Mouse (Mus musculus): Measurements from ENCODE around the gene Usp12. TPM values are rescaled to one million over a fixed set of nuclear protein-coding genes. Genes with fewer than 3 reads are reported as not detected.

Usp12 gene
- 12.1 and 13.8 TPM in 2 replicates for polyA plus RNA-seq (2014; fragmentation: Nextera tagmentation; extraction: Ambion mirVana)

DNA sequence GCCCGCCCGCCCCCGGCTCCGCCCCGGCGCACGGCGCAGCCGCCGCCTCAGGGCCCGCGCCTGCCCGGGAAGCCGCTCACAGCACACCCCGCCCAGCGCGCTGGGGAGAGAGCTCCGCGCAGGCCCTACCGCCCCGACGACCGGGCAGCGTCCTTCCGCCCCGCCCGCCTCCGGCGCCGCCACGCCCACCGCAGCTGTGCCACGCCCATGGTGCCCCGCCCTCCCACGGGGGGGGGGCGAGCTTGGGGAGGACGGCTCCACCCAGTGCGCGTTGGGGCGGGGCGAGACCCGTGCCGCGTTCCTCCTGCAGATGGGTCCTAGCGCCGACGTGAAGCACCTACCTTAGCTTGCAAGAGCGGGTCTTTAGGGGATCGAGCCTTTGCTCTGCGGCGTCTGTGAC, at the start of gene Usp12:
Gene Usp12 (minus strand): TSS at position 154 of the 400 bp plus-strand sequence.
- peak; percentile 96 for ATAC-seq (ENCODE audit: low FRiP score)

DNA sequence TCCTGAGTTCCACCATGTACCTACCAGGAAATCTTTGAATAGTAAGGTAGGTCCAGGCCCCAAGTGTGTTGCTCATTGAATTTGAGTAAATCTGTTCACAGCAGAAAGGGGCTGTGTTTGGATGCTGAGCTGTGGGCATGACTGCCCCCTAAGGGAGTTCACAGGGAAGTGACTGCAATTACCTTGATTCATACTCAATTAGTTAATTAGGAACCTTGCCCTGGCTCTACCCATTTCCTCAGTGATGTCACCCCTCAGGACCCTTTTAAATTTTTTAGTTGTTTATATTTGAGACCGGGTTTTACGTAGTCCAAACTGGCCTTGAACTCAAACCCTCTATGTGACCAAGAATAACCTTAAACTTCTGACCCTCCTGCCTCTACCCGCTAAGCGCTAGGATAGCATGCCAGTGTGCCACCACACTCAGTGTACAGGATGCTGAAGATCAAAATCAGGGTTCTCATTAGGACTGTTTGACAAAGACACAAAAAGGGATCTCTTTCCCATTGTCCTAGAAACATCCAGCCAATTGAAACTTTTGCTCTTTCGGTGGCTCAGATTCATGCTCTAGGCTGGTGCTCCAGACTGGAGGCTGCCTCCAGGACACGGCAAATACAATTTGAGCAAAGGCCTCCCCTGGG, 49.6 kb upstream of the Usp12 start:
- H3K9me3 ChIP-seq (ENCODE audit: control insufficient read depth, low read length), result no peaks in the 10 kb centered on the region
- peak overlapping the region; percentile 98 for H3K4me2 ChIP-seq (replicated peaks)
- peaks cover 3% of the 10 kb centered on the region; the same call in 1 of the 2 replicates for H3K36me3 ChIP-seq (replicated peaks; ENCODE audit: control insufficient read depth, insufficient read depth)
- ATAC-seq (ENCODE audit: low FRiP score) (peak; percentile 47; the same call in 1 of the 2 replicates), DNase-seq (ENCODE audit: low spot score) (peak; percentile 24)
- H3K27ac ChIP-seq, result peak overlapping the region; percentile 62
- H3K27me3 ChIP-seq (ENCODE audit: control insufficient read depth, insufficient read depth, low read length), result no peaks in the 10 kb centered on the region
- peak overlapping the region; percentile 60 for H3K4me3 ChIP-seq (replicated peaks; ENCODE audit: low read length)
- 10% methylated on average over 6 of the region's 6 CpGs for WGBS
- peaks cover 15% of the 10 kb centered on the region for H3K4me1 ChIP-seq (replicated peaks; ENCODE audit: control insufficient read depth, insufficient read depth, low read length)
- H3K9ac ChIP-seq, result peak overlapping the region; percentile 63

More for the DNA sequence above, at the start of gene Usp12:
- H3K9ac ChIP-seq, result peak within 1 kb of the TSS; percentile 94
- under 1% methylated on average over 22 of the region's 51 CpGs for WGBS
- H3K4me1 ChIP-seq (replicated peaks; ENCODE audit: control insufficient read depth, insufficient read depth, low read length), result peaks cover 28% of the 10 kb centered on the region
- H3K27me3 ChIP-seq (ENCODE audit: control insufficient read depth, insufficient read depth, low read length), result no peaks in the 10 kb centered on the region
- peak within 1 kb of the TSS; percentile 96 for H3K4me3 ChIP-seq (replicated peaks; ENCODE audit: low read length)
- H3K9me3 ChIP-seq (ENCODE audit: control insufficient read depth, low read length), result no peaks in the 10 kb centered on the region
- H3K36me3 ChIP-seq (replicated peaks; ENCODE audit: control insufficient read depth, insufficient read depth), result no peaks in the 10 kb centered on the region
- H3K27ac ChIP-seq, result peak within 1 kb of the TSS; percentile 89
- peak; percentile 98 for DNase-seq (ENCODE audit: low spot score)
- H3K4me2 ChIP-seq (replicated peaks), result peak within 1 kb of the TSS; percentile 66

DNA sequence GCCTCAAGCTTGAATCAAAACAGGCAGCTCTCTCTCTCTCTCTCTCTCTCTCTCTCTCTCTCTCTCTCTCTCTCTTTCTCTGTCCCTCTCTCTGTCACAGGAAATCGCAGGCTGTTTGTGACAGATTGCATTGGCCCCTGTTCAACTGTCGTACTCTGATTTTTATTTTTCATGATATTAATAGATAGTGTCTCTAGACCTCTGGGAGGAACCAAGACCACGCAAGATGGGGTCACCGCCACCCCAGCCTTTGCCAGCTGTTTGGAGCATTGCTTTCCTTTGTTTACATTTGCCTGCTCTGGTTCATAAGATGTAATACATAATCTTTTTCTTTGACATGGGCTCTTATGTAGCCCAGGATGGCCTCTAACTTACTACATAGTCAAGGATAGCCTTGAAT, 47.2 kb upstream of the Usp12 start:
- Histone ChIP-seq H3K4me2 (replicated peaks) (no peak overlapping the region), H3K4me1 (replicated peaks; ENCODE audit: control insufficient read depth, insufficient read depth, low read length) (peaks cover 15% of the 10 kb centered on the region), H3K9ac (no peak overlapping the region), H3K9me3 (ENCODE audit: control insufficient read depth, low read length) (no peaks in the 10 kb centered on the region), H3K27ac (no peak overlapping the region), H3K27me3 (ENCODE audit: control insufficient read depth, insufficient read depth, low read length) (no peaks in the 10 kb centered on the region), H3K36me3 (replicated peaks; ENCODE audit: control insufficient read depth, insufficient read depth) (peaks cover 27% of the 10 kb centered on the region), H3K4me3 (replicated peaks; ENCODE audit: low read length) (no peak overlapping the region)
- WGBS, result 93% methylated on average over 4 of the region's 4 CpGs
- ATAC-seq (ENCODE audit: low FRiP score) (no peak), DNase-seq (ENCODE audit: low spot score) (no peak)

DNA sequence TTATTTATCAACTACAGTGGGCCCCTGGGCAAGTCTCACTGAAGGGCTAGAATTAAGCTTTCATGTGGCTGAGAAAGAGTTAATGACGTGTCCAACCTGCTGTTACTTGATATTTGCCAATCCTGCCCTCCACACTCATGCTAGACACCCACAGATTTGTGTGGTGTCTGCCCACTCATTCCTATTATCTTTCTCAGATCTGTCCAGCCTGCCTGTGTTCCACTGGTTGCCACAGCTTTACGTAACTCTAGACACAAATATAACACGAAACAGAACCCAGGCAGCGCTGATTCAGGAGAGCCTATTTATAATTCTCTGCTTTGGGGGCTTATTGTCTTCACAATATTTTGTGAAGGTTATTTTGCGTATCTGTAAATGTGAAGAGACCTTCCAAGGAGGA, 46.5 kb upstream of the Usp12 start:
- Histone ChIP-seq H3K9me3 (ENCODE audit: control insufficient read depth, low read length) (no peaks in the 10 kb centered on the region), H3K27me3 (ENCODE audit: control insufficient read depth, insufficient read depth, low read length) (no peaks in the 10 kb centered on the region), H3K4me1 (replicated peaks; ENCODE audit: control insufficient read depth, insufficient read depth, low read length) (peaks cover 15% of the 10 kb centered on the region), H3K4me3 (replicated peaks; ENCODE audit: low read length) (no peak overlapping the region), H3K4me2 (replicated peaks) (no peak overlapping the region), H3K27ac (no peak overlapping the region), H3K9ac (no peak overlapping the region), H3K36me3 (replicated peaks; ENCODE audit: control insufficient read depth, insufficient read depth) (peaks cover 34% of the 10 kb centered on the region)
- no peak for ATAC-seq (ENCODE audit: low FRiP score)
- DNase-seq (ENCODE audit: low spot score), result no peak
- 94% methylated on average over 5 of the region's 5 CpGs for WGBS

DNA sequence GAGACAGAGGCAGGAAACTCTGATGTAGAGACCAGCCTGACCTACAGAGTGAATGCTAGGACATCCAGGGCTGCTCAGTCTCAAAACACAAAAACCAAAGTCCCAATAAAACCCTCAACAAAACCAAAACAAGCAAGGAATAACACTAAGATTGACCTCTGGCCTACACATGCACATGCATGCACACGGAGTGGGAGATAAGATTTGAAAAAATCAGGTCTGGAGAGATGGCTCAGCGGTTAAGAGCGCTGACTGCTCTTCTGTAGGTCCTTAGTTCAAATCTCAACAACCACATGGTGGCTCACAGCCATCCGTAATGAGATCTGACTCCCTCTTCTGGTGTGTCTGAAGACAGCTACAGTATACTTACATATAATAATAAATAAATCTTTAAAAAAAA, 45.6 kb upstream of the Usp12 start:
- H3K4me2 ChIP-seq (replicated peaks), result no peak overlapping the region
- H3K27me3 ChIP-seq (ENCODE audit: control insufficient read depth, insufficient read depth, low read length), result no peaks in the 10 kb centered on the region
- ATAC-seq (ENCODE audit: low FRiP score) (no peak), DNase-seq (ENCODE audit: low spot score) (no peak)
- peaks cover 43% of the 10 kb centered on the region for H3K36me3 ChIP-seq (replicated peaks; ENCODE audit: control insufficient read depth, insufficient read depth)
- H3K27ac ChIP-seq, result no peak overlapping the region
- no peak overlapping the region for H3K9ac ChIP-seq
- peaks cover 7% of the 10 kb centered on the region for H3K4me1 ChIP-seq (replicated peaks; ENCODE audit: control insufficient read depth, insufficient read depth, low read length)
- H3K9me3 ChIP-seq (ENCODE audit: control insufficient read depth, low read length), result no peaks in the 10 kb centered on the region
- no peak overlapping the region for H3K4me3 ChIP-seq (replicated peaks; ENCODE audit: low read length)
- 87% methylated on average over 4 of the region's 4 CpGs for WGBS

DNA sequence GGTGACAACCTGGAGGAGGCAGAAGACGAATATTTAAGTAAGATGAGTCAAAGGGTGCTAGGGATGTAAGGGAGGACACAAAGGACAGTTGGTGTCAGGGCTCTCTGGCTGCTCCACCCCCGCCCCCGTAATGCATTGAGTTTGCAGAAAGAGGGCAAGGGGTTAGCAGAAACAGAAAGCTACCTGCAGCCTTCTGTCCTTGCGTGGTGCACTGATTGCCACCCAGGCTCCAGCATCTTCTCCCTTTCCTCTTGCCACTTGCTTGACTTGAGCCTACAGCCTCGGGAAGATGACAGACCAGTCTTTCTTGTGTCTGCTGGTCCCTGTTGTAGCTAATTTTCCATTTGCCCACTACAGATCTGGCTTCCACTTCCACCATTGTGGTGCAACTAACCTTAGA, 45.0 kb upstream of the Usp12 start:
- Histone ChIP-seq H3K36me3 (replicated peaks; ENCODE audit: control insufficient read depth, insufficient read depth) (peaks cover 49% of the 10 kb centered on the region), H3K4me3 (replicated peaks; ENCODE audit: low read length) (no peak overlapping the region), H3K4me1 (replicated peaks; ENCODE audit: control insufficient read depth, insufficient read depth, low read length) (peaks cover 5% of the 10 kb centered on the region; the same call in 1 of the 2 replicates), H3K9me3 (ENCODE audit: control insufficient read depth, low read length) (no peaks in the 10 kb centered on the region), H3K9ac (no peak overlapping the region), H3K27me3 (ENCODE audit: control insufficient read depth, insufficient read depth, low read length) (no peaks in the 10 kb centered on the region), H3K4me2 (replicated peaks) (no peak overlapping the region), H3K27ac (no peak overlapping the region)
- 47% methylated on average over 5 of the region's 5 CpGs for WGBS
- DNase-seq (ENCODE audit: low spot score) (no peak), ATAC-seq (ENCODE audit: low FRiP score) (no peak)

DNA sequence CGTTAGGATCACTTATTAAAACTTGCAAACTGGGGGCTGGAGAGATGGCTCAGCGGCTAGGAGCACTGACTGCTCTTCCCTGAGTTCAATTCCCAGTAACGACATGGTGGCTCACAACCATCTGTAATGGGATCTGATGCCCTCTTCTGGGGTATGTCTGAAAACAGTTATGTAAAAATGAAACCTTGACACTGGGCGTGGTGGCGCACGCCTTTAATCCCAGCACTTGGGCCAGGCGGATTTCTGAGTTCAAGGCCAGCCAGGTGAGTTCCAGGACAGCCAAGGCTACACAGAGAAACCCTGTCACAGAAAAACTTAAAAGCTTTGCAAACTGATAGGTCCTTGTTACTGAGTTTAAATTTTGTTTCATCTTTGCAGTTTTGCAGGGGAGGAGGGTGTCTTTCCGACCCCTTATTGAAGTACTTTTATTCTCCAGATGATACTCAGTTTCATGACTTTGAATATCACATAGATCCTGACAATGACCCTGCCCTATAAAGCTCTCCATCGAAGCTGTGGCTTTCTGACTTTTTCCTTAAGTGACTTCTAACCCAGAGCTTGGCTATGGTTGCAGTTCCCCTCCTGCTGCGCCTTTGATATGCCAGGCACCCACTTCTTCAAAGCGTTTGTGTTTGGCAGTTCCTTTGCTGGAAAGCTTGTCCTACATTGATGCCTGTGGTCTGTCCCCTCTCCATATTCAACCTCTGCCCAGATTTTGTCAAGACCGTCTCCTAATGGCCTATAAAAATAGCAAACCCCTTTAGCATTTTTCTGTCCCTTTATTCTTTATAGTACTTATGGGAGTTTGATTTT, 44.2 kb upstream of the Usp12 start:
- ATAC-seq (ENCODE audit: low FRiP score), result no peak
- H3K27me3 ChIP-seq (ENCODE audit: control insufficient read depth, insufficient read depth, low read length), result no peaks in the 10 kb centered on the region
- no peak overlapping the region for H3K27ac ChIP-seq
- peaks cover 7% of the 10 kb centered on the region for H3K4me1 ChIP-seq (replicated peaks; ENCODE audit: control insufficient read depth, insufficient read depth, low read length)
- H3K36me3 ChIP-seq (replicated peaks; ENCODE audit: control insufficient read depth, insufficient read depth), result peaks cover 57% of the 10 kb centered on the region
- H3K4me2 ChIP-seq (replicated peaks), result no peak overlapping the region
- no peak for DNase-seq (ENCODE audit: low spot score)
- no peaks in the 10 kb centered on the region for H3K9me3 ChIP-seq (ENCODE audit: control insufficient read depth, low read length)
- no peak overlapping the region for H3K9ac ChIP-seq
- WGBS, result 55% methylated on average over 12 of the region's 12 CpGs
- no peak overlapping the region for H3K4me3 ChIP-seq (replicated peaks; ENCODE audit: low read length)

DNA sequence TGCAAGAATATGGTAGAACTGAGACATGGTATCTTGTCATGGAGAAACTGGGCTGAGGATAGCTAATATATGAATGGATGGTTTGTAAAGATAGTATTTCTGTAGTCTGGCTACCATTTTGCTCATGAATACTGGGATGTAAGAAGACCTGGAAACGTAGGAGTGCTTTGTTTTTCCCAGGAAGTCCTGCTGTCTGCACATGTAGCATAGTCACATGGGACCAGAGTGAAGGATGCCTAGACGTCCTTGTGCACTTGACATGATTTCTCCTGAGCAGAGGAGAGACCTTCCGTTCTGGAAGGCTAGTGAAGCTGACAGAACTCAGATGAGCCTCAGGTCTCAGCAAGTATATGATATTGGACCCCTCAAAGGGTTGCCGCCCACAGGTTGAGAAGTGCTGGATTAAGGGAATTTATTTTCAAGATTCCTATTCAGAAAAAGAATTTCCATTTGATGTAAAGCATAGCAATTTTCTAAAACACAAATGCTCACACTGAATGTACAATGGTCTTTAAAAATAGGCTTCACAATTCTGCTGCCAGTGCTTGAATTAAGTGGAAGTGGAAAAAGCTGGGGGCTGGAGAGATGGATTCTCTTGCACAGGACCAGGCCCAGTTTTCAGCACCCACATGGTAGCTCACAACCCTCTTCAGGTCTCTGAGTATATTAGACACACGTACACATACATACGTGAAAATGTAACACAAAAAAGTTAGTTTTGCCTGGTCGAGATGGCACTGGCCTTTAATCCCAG, 43.3 kb upstream of the Usp12 start:
- ATAC-seq (ENCODE audit: low FRiP score) (no peak), DNase-seq (ENCODE audit: low spot score) (no peak)
- peaks cover 57% of the 10 kb centered on the region for H3K36me3 ChIP-seq (replicated peaks; ENCODE audit: control insufficient read depth, insufficient read depth)
- H3K4me2 ChIP-seq (replicated peaks), result no peak overlapping the region
- no peak overlapping the region for H3K27ac ChIP-seq
- no peak overlapping the region for H3K4me3 ChIP-seq (replicated peaks; ENCODE audit: low read length)
- 71% methylated on average over 7 of the region's 7 CpGs for WGBS
- H3K27me3 ChIP-seq (ENCODE audit: control insufficient read depth, insufficient read depth, low read length), result no peaks in the 10 kb centered on the region
- H3K9me3 ChIP-seq (ENCODE audit: control insufficient read depth, low read length), result no peaks in the 10 kb centered on the region
- no peak overlapping the region for H3K9ac ChIP-seq
- peaks cover 12% of the 10 kb centered on the region for H3K4me1 ChIP-seq (replicated peaks; ENCODE audit: control insufficient read depth, insufficient read depth, low read length)

DNA sequence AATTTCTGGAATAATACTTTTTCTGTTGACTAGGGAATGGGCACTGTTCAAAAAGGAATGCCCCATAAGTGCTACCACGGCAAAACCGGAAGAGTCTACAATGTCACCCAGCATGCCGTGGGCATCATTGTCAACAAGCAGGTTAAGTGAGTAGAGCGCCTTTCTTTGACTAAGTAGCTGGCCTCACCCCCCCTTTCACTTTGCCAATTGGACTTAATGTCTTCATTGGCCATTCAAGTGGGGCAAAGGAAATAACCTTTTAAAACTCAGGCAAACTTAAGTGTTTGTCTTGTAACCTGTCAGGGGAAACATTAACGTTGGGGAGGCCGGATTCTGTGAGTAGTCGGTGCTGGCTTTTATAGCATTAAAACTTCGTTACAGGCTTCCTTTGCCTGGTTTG, 40.2 kb upstream of the Usp12 start:
- peaks cover 57% of the 10 kb centered on the region for H3K36me3 ChIP-seq (replicated peaks; ENCODE audit: control insufficient read depth, insufficient read depth)
- no peak overlapping the region for H3K9ac ChIP-seq
- no peak overlapping the region for H3K4me2 ChIP-seq (replicated peaks)
- no peak overlapping the region for H3K27ac ChIP-seq
- no peaks in the 10 kb centered on the region for H3K27me3 ChIP-seq (ENCODE audit: control insufficient read depth, insufficient read depth, low read length)
- DNase-seq (ENCODE audit: low spot score), result no peak
- H3K4me1 ChIP-seq (replicated peaks; ENCODE audit: control insufficient read depth, insufficient read depth, low read length), result peaks cover 12% of the 10 kb centered on the region
- no peak for ATAC-seq (ENCODE audit: low FRiP score)
- no peaks in the 10 kb centered on the region for H3K9me3 ChIP-seq (ENCODE audit: control insufficient read depth, low read length)
- H3K4me3 ChIP-seq (replicated peaks; ENCODE audit: low read length), result no peak overlapping the region
- 92% methylated on average over 8 of the region's 8 CpGs for WGBS
